Mouse (Mus musculus): Measurements from ENCODE around the gene Fnip2.
"Not testable (repeated sequence)": the region's sequence is repeated elsewhere in the genome, so short reads cannot be mapped to it uniquely, and the experiment has no call there.

The Fnip2 gene

GRCm38 (mm10) chr3:79475980-79476379, 91.6 kb downstream of the Fnip2 start:
- DNase-seq (ENCODE audit: low spot score): no peak

GRCm38 (mm10) chr3:79474911-79475310, 92.7 kb downstream of the Fnip2 start:
- peak; percentile 64 for DNase-seq (ENCODE audit: low spot score)

DNA sequence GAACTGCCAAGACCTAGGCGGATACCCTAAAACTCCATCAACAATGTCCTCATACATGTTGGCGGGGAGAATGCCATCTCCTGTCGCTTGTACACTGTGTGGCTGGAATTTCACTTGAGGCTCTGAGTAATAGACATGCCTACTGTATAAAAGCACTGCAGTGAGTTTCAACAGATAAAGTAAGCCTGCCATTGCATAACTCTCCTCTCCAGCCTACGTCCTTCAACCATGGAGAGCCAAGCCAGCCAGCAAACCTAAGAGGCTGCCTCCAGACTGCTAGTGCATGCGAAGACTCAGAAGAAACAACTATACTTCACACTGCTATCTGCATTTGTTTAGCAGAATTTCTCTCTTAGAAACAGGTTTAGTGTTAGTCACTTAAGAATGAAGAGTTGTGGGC, 95.2 kb downstream of the Fnip2 start:
- no peak for DNase-seq (ENCODE audit: low spot score)

DNA sequence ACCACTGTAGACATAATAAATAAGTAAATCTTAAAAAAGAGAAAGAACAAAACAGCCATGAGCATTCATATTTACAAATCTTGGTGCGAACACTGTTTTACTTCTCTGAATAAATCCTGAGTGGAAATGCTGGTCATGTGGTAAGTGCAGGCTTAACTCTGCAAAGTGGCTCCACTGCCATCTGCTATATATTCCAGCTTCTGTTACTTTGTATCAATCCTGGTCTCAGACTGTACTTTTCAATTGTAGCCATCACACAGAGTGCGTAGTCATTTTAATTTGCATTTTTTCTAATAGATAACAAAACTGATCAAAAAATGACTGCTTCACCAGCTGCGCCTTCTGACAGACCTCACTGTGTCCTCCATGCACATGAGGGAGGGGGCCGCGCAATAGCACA, 98.2 kb downstream of the Fnip2 start:
- DNase-seq (ENCODE audit: low spot score): peak; percentile 46

DNA sequence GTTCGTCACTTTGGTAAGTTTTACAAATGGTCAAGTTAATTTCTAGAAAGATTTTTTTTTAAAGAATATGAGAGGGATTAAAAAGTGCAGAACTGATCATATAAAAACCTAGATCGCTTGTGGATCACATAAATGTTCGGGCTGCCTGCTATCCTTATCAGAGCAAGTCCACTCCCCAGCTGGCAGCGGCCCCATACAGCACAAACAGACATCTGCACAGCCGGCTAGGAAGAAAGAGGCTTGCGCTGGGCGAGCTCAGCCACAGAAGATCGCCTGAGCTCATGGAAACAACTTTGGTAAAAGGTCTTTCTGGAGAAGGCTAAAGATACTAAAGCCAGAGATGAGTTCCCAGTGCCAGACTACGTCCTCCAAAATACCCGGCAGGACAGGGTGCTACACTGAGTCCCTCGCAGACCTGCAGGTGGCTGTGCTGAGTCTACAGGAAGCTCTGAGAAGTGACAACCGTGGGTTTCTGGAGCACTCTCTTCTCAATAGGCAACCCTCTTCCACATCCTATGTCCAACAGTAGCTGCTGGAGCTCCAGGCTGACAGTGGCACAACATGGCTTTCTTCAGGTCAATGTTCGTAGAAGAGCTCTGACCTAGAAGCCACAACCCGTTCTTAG, 108.8 kb downstream of the Fnip2 start:
- DNase-seq (ENCODE audit: low spot score): no peak

DNA sequence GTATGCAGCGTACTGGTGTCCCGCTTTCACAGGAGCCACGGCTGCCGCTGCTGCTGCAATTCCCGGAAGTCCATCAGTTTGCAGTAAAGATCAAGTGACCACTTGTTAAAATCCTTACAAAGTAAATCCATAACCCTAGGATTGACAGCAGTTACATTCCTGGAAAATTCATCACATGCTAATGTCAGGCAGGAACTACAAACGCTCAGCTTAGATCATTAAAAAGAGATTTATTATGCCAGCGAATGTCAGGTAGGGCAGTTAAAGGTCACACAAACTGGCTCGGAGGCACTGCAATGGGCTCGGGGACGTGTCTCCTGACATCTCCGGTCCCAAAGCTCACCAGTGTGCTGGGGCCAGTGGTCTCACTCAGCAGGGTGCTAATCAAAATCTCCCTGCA, 111.8 kb downstream of the Fnip2 start:
- DNase-seq (ENCODE audit: low spot score): no peak

DNA sequence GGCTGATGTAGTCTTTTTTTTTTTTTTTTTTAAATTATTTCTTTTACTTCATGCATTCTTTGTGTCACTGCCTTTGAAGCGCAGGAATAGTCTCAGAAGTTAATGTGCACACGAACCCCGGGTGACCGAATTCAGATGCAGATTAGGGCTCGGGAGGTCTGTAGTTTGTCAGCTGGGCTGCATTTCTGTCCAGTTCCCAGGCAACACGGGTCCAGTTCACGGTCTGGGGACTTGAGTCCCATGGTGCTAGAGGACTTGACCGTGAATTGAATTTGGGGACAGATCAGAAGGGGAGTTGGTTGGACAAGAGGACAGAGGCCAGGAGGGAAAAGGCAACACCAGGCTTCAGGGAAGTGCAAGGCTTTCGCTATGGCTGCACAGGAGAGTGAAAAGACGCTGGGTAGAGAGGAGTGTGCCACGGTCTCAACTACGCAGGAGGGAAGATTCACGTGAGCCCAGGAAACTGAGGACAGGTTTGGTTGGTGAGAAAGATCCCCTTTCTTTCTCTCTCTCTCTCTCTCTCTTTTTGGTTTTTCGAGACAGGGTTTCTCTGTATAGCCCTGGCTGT, 114.8 kb downstream of the Fnip2 start:
- no peak for DNase-seq (ENCODE audit: low spot score)

DNA sequence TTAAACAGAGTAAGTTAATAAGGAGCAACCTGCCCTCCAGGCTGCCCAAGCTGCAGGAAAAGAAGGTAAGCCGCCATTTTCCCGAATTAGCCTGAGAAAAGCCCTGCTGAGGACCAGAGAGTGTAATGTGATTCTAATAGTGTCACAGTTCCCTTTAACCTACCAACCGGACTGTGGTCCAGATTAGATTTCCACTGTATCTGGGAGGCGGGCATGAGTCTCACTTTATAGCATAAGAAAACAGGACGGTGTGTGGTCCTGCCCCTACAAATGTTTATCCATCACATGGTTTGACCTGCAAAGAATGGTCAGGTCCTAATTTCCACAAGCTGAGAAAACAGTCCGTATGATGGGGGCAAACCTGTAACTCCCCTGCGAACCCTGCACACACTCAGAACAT, 118.2 kb downstream of the Fnip2 start:
- DNase-seq (ENCODE audit: low spot score): no peak

DNA sequence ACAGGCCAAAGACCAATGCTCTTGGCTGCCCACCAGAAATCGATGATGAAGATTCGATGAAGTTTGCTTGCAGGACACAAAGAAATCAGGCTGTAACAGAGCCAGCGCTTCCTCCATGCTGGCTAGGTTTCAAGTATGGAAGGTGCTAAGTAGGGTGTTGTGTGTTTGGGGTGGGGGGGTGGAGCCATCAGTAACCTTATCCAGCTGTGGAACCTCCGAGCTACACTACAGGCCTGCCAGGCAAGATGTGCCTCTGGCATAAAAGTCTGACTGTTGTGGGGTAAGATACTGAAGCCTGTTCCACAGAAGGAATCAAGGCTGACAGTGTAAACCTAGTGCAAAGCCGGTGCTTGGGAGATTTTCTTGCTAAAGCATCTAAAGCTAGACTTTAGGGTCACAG, 119.2 kb downstream of the Fnip2 start:
- DNase-seq (ENCODE audit: low spot score): no peak

DNA sequence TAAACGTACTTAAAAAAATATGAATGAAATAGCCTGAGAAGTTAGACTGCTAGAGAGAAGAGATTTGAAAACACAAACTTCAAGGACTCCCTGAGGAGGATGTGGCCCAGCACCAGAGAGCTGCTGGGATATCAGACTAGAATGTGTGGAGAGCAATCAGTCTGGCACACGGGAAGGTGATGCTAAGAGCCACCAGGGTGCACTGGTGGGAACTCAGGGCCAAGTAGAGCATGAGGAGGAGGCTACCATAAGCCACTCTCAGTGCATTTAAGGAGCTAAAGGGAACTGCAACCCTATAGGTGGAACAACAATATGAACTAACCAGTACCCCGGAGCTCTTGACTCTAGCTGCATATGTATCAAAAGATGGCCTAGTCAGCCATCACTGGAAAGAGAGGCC, 120.9 kb downstream of the Fnip2 start:
- not testable (repeated sequence) for DNase-seq (ENCODE audit: low spot score)

GRCm38 (mm10) chr3:79446124-79446523, 121.5 kb downstream of the Fnip2 start:
- DNase-seq (ENCODE audit: low spot score): no peak

- DNase-seq (ENCODE audit: low spot score): no peak
Measured at GRCm38 (mm10) chr3:79445041-79445440, 122.6 kb downstream of the Fnip2 start.

GRCm38 (mm10) chr3:79443850-79444249, 123.7 kb downstream of the Fnip2 start:
- DNase-seq (ENCODE audit: low spot score): no peak

DNA sequence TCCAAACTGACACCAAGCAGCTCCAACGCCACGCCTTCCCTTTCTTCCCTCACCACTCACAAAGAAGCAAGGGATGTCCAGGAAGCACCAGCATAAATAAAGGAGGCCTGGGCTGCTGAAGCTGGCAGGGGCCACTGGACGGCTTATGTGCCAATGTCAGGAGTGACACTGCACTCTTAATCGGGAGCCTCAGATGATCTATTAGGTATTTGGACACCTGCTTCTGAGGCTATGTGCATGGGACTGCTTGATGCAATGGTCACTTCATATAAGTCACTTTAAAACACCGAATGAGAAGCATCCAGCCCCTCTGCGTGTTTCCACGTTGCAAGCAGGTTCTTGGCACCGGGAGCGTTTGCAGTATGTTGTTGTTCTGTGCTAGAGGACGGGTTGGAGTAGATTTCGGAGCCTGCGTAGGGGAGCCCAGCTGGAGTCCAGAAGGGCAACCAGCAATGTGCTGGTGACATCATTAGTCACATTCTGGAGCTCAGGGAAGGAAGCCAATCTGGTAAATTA, 126.6 kb downstream of the Fnip2 start:
- DNase-seq (ENCODE audit: low spot score): peak; percentile 80

DNA sequence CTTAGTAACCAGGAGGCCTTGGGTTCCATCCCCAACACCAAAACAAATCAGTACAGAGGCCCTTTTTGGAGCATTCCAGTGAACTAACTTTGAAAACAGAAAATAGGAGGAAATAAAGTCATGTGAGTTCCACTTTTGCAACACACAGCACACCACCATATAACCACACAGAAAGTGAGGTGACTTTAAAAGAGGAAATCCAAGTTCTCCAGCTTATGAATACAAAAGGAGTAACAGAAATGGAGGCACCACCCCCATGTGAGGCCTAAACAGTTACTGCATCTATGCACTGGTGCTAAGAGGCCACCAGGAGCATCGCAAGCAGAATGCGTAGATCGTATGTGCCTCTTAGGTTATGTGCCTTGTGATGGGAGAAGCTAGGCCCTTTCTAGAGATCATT, 129.3 kb downstream of the Fnip2 start:
- no peak for DNase-seq (ENCODE audit: low spot score)

GRCm38 (mm10) chr3:79436186-79436585, 131.4 kb downstream of the Fnip2 start:
- DNase-seq (ENCODE audit: low spot score): peak; percentile 81

DNA sequence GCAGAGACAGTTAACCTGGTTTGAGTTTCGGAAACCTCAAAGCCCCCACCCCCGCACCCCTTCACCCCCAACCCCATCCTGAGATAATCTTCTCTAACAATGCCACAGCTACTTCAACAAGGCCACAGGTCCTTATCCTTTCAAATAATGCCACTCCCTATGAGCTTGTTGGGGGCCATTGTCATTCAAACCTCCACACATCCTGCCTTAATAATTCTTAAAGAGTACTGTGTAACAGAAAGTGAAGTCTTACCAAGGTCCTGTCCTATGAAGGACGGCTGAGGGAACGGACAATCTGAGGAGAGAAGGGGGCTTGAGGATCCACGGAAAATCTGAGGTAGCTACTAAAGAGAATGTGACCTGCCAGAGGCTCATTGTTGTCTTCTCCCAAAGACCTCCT, 132.6 kb downstream of the Fnip2 start:
- DNase-seq (ENCODE audit: low spot score): no peak

- no peak for DNase-seq (ENCODE audit: low spot score)
Measured at GRCm38 (mm10) chr3:79434436-79434835, 133.2 kb downstream of the Fnip2 start.

GRCm38 (mm10) chr3:79433593-79433992, 134.0 kb downstream of the Fnip2 start:
- no peak for DNase-seq (ENCODE audit: low spot score)

DNA sequence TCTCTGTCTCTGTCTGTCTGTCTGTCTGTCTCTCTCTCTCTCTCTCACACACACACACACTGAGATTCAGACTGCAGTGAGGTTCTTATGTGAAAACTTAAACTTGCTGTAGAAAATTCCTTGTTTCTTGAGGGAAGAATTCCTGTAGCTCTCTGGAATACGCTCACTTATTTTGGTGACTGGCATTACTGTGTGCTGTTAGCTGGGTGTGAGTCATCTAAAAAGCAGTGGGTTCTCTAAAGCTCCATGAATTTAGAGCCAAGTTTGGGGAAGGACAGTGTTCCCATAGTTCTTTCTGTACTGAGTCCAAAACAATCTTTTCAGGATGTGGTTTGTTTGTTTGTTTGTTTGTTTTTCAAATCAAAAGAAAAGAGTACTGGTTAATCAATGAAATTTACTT, 142.2 kb downstream of the Fnip2 start:
- no peak for DNase-seq (ENCODE audit: low spot score)

DNA sequence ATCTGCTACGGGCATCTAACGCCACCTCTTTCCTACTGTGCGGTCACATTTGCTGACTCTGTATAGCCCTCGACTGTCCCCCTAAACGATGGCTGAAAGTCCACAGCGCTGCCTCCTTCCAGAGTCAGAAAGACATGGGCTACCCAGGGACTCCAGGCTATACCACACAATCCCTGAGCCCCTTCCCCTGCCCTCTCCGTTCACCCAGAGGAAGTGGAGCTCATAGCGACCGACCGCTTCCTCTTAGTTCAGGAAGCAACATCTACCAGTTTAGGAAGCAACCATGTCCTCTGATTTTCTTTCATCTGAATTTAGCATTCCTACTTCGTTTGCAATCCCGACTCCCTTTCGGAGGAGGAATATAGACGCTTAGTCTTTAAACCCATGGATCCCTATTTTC, 148.7 kb downstream of the Fnip2 start:
- no peak for DNase-seq (ENCODE audit: low spot score)

GRCm38 (mm10) chr3:79416944-79417680, 150.5 kb downstream of the Fnip2 start:
- DNase-seq (ENCODE audit: low spot score): no peak

DNA sequence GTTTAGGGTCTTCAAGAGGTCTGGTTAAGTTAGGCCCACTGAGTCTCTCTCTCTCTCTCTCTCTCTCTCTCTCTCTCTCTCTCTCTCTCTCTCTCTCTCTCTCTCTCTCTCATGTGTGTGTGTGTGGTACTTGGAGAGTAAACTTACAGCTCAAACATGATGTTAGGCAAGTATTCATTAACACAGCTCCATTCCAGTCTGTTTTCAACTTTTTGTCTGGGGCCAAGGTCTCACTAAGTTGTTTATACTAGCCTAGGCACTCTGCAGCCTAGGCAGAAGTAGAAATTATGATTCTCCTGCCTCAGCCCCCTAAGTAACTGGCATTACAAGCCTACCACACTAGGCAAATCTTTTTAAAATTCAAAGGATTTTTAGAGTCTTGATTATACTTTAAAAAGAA, 151.7 kb downstream of the Fnip2 start:
- no peak for DNase-seq (ENCODE audit: low spot score)

Measured in layer of hippocampus, adult 11-12 months (tissue).